Mouse (Mus musculus) MEL (cell line): ENCODE measurements at regions not wholly inside any gene's neighbourhood (a gene's known extent, or its start where the extent isn't known, plus 50 kb on each side); places are given as distances from the start of the nearest gene placed in this dataset.

Experiments
- DNase-seq: peaks from one replicate; pipeline ENCODE4 v3.0.0; 2011; ENCODE audit warnings: low read depth, low spot score
- H3K27ac ChIP-seq: 2 replicates; pipeline ENCODE4 v1.5.1; 2012; ENCODE audit warnings: low read depth, mild to moderate bottlenecking, control low read depth, low read length, moderate library complexity; ENCODE audit not compliant: control insufficient read depth
- H3K27me3 ChIP-seq, 2 experiments: fragments of 150-350 bp in 1 of 2; sonication (generic) in 1 of 2; 2 replicates each; pipeline ENCODE4 v1.6.1; 2012; ENCODE audit warnings: low read length in 2 of 2, mild to moderate bottlenecking in 2 of 2, improper control_type of control experiment in 1 of 2, moderate library complexity in 1 of 2; ENCODE audit not compliant: insufficient read depth in 2 of 2, control insufficient read depth in 1 of 2
- H3K36me3 ChIP-seq, 2 experiments: 2 replicates each; pipeline ENCODE4 v1.6.1; 2012 to 2014; ENCODE audit warnings: low read length in 2 of 2, improper control_type of control experiment in 1 of 2, inconsistent platforms in 1 of 2, mild to moderate bottlenecking in 1 of 2; ENCODE audit not compliant: insufficient read depth in 2 of 2, control insufficient read depth in 1 of 2
- H3K4me1 ChIP-seq, 2 experiments: fragments of 150-350 bp in 1 of 2; sonication (generic) in 1 of 2; 2 replicates each; pipeline ENCODE4 v1.6.1; 2012; ENCODE audit warnings: low read length in 2 of 2, improper control_type of control experiment in 1 of 2, mild to moderate bottlenecking in 1 of 2; ENCODE audit not compliant: insufficient read depth in 2 of 2, control insufficient read depth in 1 of 2
- H3K4me3 ChIP-seq, 2 experiments: fragments of 150-350 bp in 1 of 2; sonication (generic) in 1 of 2; 2 replicates each; pipeline ENCODE4 v1.5.1; 2012; ENCODE audit warnings: low read depth in 2 of 2, low read length in 2 of 2, mild to moderate bottlenecking in 2 of 2, moderate library complexity in 2 of 2, control low read depth in 1 of 2, improper control_type of control experiment in 1 of 2; ENCODE audit not compliant: control insufficient read depth in 1 of 2, insufficient read depth in 1 of 2
- H3K79me2 ChIP-seq: 2 replicates; pipeline ENCODE4 v1.6.1; 2012; ENCODE audit warnings: mild to moderate bottlenecking, low read length, moderate library complexity; ENCODE audit not compliant: control insufficient read depth, poor library complexity, insufficient read depth
- H3K9ac ChIP-seq: 2 replicates; pipeline ENCODE4 v1.6.1; 2012; ENCODE audit warnings: low read depth, mild to moderate bottlenecking, control low read depth, low read length, moderate library complexity; ENCODE audit not compliant: control insufficient read depth, poor library complexity, severe bottlenecking
- H3K9me3 ChIP-seq: fragments of 150-350 bp; sonication (generic); replicated peaks from 2 replicates; pipeline ENCODE4 v1.6.1; 2012; ENCODE audit warnings: mild to moderate bottlenecking, low read length, improper control_type of control experiment, moderate library complexity; ENCODE audit not compliant: insufficient read depth
- BHLHE40 ChIP-seq: IDR thresholded peaks from 2 replicates; pipeline ENCODE4 v1.6.1; 2012; ENCODE audit warnings: low read depth, mild to moderate bottlenecking, inconsistent platforms, low read length, improper control_type of control experiment, borderline replicate concordance
- CTCF ChIP-seq, 3 experiments: IDR thresholded peaks in 2 of 3; conservative IDR thresholded peaks in 1 of 3; 2 replicates each; pipeline ENCODE4 v1.5.1; 2011 to 2012; ENCODE audit warnings: low read length in 3 of 3, low read depth in 2 of 3, mild to moderate bottlenecking in 2 of 3, improper control_type of control experiment in 1 of 3, inconsistent platforms in 1 of 3, mixed read lengths in 1 of 3, moderate library complexity in 1 of 3; ENCODE audit not compliant: control insufficient read depth in 1 of 3, insufficient read depth in 1 of 3, poor library complexity in 1 of 3, severe bottlenecking in 1 of 3
- EP300 ChIP-seq, 2 experiments: IDR thresholded peaks; 2 replicates each; pipeline ENCODE4 v1.6.1; 2011; ENCODE audit warnings: improper control_type of control experiment in 2 of 2, low read length in 2 of 2, low read depth in 1 of 2, mild to moderate bottlenecking in 1 of 2
- ETS1 ChIP-seq: IDR thresholded peaks from 2 replicates; pipeline ENCODE4 v1.6.1; 2012; ENCODE audit warnings: low read depth, mild to moderate bottlenecking, inconsistent platforms, low read length, improper control_type of control experiment, moderate library complexity
- GABPA ChIP-seq: IDR thresholded peaks from 2 replicates; pipeline ENCODE4 v1.6.1; 2012; ENCODE audit warnings: low read depth, mild to moderate bottlenecking, inconsistent platforms, low read length, improper control_type of control experiment, moderate library complexity
- GATA1 ChIP-seq: IDR thresholded peaks from 2 replicates; pipeline ENCODE4 v1.6.1; 2011; ENCODE audit warnings: low read depth, low read length, improper control_type of control experiment
- HCFC1 ChIP-seq: IDR thresholded peaks from 2 replicates; pipeline ENCODE4 v1.6.1; 2012; ENCODE audit warnings: low read depth, mild to moderate bottlenecking, inconsistent platforms, low read length, improper control_type of control experiment, moderate library complexity
- KAT2A ChIP-seq: conservative IDR thresholded peaks from 2 replicates; pipeline ENCODE4 v1.6.1; 2012; ENCODE audit warnings: low read depth, low read length, improper control_type of control experiment, inconsistent platforms
- MAZ ChIP-seq: IDR thresholded peaks from 2 replicates; pipeline ENCODE4 v1.6.1; 2012; ENCODE audit warnings: low read depth, mild to moderate bottlenecking, inconsistent platforms, low read length, improper control_type of control experiment
- MYB ChIP-seq: IDR thresholded peaks from 2 replicates; pipeline ENCODE4 v1.6.1; 2011; ENCODE audit warnings: mild to moderate bottlenecking, low read depth, low read length, improper control_type of control experiment
- MYC ChIP-seq: IDR thresholded peaks from 2 replicates; pipeline ENCODE4 v1.6.1; 2011; ENCODE audit warnings: low read depth, mild to moderate bottlenecking, low read length, improper control_type of control experiment, moderate library complexity
- NELFE ChIP-seq: IDR thresholded peaks from 2 replicates; pipeline ENCODE4 v1.6.1; 2011; ENCODE audit warnings: low read depth, low read length, improper control_type of control experiment
- NRF1 ChIP-seq: IDR thresholded peaks from 2 replicates; pipeline ENCODE4 v1.6.1; 2014; ENCODE audit warnings: low read depth, mild to moderate bottlenecking, inconsistent platforms, low read length, improper control_type of control experiment, moderate library complexity; ENCODE audit not compliant: poor library complexity, insufficient read depth, severe bottlenecking
- POLR2A ChIP-seq, 2 experiments: IDR thresholded peaks; 2 replicates each; pipeline ENCODE4 v1.6.1; 2011 to 2012; ENCODE audit warnings: low read length in 2 of 2, mild to moderate bottlenecking in 2 of 2, control low read depth in 1 of 2, improper control_type of control experiment in 1 of 2, low read depth in 1 of 2, moderate library complexity in 1 of 2; ENCODE audit not compliant: control insufficient read depth in 1 of 2, insufficient read depth in 1 of 2, poor library complexity in 1 of 2
- RAD21 ChIP-seq: IDR thresholded peaks from 2 replicates; pipeline ENCODE4 v1.6.1; 2011; ENCODE audit warnings: mild to moderate bottlenecking, low read depth, low read length, improper control_type of control experiment
- RCOR1 ChIP-seq: IDR thresholded peaks from 2 replicates; pipeline ENCODE4 v1.6.1; 2012; ENCODE audit warnings: low read depth, mild to moderate bottlenecking, inconsistent platforms, low read length, improper control_type of control experiment
- TAL1 ChIP-seq: IDR thresholded peaks from 2 replicates; pipeline ENCODE4 v1.6.1; 2012; ENCODE audit warnings: mild to moderate bottlenecking, inconsistent platforms, low read length, moderate library complexity, mixed read lengths
- TBP ChIP-seq: IDR thresholded peaks from 2 replicates; pipeline ENCODE4 v1.8.0; 2011; ENCODE audit warnings: low read depth, low read length, improper control_type of control experiment
- TCF12 ChIP-seq: IDR thresholded peaks from 2 replicates; pipeline ENCODE4 v1.6.1; 2014; ENCODE audit warnings: low read depth, mild to moderate bottlenecking, inconsistent platforms, low read length, improper control_type of control experiment, moderate library complexity
- UBTF ChIP-seq: IDR thresholded peaks from 2 replicates; pipeline ENCODE4 v1.6.1; 2012; ENCODE audit warnings: low read depth, mild to moderate bottlenecking, inconsistent platforms, low read length, improper control_type of control experiment, moderate library complexity, borderline replicate concordance; ENCODE audit not compliant: insufficient read depth
- USF1 ChIP-seq: IDR thresholded peaks from 2 replicates; pipeline ENCODE4 v1.6.1; 2014; ENCODE audit warnings: low read depth, mild to moderate bottlenecking, inconsistent platforms, low read length, improper control_type of control experiment, moderate library complexity
- ZC3H11A ChIP-seq: IDR thresholded peaks from 2 replicates; pipeline ENCODE4 v1.6.1; 2012; ENCODE audit warnings: low read depth, mild to moderate bottlenecking, inconsistent platforms, low read length, improper control_type of control experiment
- ZKSCAN1 ChIP-seq: IDR thresholded peaks from 2 replicates; pipeline ENCODE4 v1.6.1; 2012; ENCODE audit warnings: low read depth, mild to moderate bottlenecking, inconsistent platforms, low read length, improper control_type of control experiment, moderate library complexity
- ZMIZ1 ChIP-seq: IDR thresholded peaks from 2 replicates; pipeline ENCODE4 v1.6.1; 2012; ENCODE audit warnings: low read depth, mild to moderate bottlenecking, inconsistent platforms, low read length, improper control_type of control experiment, moderate library complexity
- ZNF384 ChIP-seq: IDR thresholded peaks from 2 replicates; pipeline ENCODE4 v1.6.1; 2012; ENCODE audit warnings: low read depth, mild to moderate bottlenecking, inconsistent platforms, low read length, improper control_type of control experiment

DNA sequence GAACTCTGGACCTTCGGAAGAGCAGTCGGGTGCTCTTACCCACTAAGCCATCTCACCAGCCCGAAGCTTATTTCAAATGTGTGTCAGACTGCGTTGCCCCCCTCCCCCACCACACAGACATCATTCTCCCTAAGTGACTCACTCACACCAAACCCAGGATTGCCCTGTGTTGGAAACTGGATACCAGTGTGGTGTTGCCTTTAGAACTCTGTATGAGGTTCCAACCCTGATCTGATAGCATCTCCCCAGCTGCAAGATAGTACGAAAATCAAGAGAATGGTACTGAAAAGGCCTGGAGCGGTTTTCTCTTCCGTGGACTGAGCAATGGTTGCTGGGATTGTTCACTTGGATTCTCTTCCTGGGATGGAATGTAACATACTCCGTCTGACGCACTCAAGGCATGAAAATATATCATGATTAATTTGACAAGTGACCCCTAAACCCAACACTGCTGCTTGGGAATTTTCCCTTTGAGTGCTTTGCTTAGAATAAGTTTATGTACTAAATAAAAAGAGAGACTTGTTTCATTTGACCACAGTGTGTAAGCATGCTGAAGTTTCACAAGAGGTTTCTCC is 63.0 kb downstream of the Hand2 start:
- H3K27ac ChIP-seq, result no peak overlapping the region
- H3K27me3 ChIP-seq, result no peaks in the 10 kb centered on the region; a peak in 1 of 4 replicates
- no peak overlapping the region for H3K9ac ChIP-seq
- H3K79me2 ChIP-seq, result no peaks in the 10 kb centered on the region
- no peaks in the 10 kb centered on the region for H3K36me3 ChIP-seq
- TF ChIP-seq CTCF (IDR thresholded peaks at IDR 0.05 in 2 of 3, conservative IDR thresholded peaks at IDR 0.05 in 1 of 3; ENCODE audit: control insufficient read depth in 1 of 3, insufficient read depth in 1 of 3, low read depth in 2 of 3, low read length in 3 of 3, poor library complexity in 1 of 3, severe bottlenecking in 1 of 3) (no peak), USF1 (no peak), MYB (no peak), NRF1 (no peak), ETS1 (no peak), ZKSCAN1 (no peak), TCF12 (no peak), MYC (no peak), ZMIZ1 (no peak), ZC3H11A (no peak), RCOR1 (no peak), ZNF384 (no peak)
- no peaks in the 10 kb centered on the region for H3K9me3 ChIP-seq
- no peak for DNase-seq
- no peak overlapping the region for H3K4me3 ChIP-seq
- H3K4me1 ChIP-seq, result no peaks in the 10 kb centered on the region

DNA sequence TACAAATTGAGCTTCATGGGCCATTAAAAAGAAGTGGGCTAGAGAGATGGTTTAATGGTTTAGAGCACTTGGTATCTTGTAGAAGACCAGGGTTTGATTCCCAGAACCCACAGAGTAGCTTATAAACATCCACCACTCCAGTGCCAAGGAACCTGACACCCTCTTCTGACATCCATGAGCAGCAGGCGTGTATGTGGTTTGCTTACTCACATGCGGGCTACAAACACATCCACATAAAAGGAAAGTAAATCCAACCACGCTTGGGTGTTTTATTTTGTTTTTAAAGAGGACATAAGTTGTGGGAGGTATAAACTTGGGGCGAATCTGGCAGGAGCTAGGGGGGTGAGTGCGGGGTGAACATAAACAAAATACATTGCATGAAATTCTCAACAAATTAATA is 66.8 kb downstream of the Hand2 start:
- no peaks in the 10 kb centered on the region for H3K27me3 ChIP-seq
- no peak overlapping the region for H3K4me3 ChIP-seq
- no peak for DNase-seq
- H3K36me3 ChIP-seq, result no peaks in the 10 kb centered on the region
- H3K27ac ChIP-seq, result no peak overlapping the region
- no peak overlapping the region for H3K9ac ChIP-seq
- TF ChIP-seq UBTF, result no peak
- no peak for TF ChIP-seq RCOR1
- TF ChIP-seq HCFC1, result no peak
- no peak for TF ChIP-seq NRF1
- no peak for TF ChIP-seq NELFE
- TF ChIP-seq RAD21, result no peak
- TF ChIP-seq ZKSCAN1, result no peak
- no peak for TF ChIP-seq POLR2A (IDR thresholded peaks at IDR 0.05; ENCODE audit: control insufficient read depth in 1 of 2, insufficient read depth in 1 of 2, low read depth in 1 of 2, low read length in 2 of 2, poor library complexity in 1 of 2)
- TF ChIP-seq ZMIZ1, result no peak
- TF ChIP-seq GATA1, result no peak
- no peak for TF ChIP-seq GABPA
- no peak for TF ChIP-seq KAT2A
- no peak for TF ChIP-seq TAL1
- TF ChIP-seq BHLHE40, result no peak
- no peak for TF ChIP-seq TBP
- no peak for TF ChIP-seq EP300 (IDR thresholded peaks at IDR 0.05; ENCODE audit: low read depth in 1 of 2, low read length in 2 of 2)
- no peak for TF ChIP-seq MAZ
- TF ChIP-seq, all 39 proteins: peak for 0
- H3K79me2 ChIP-seq, result no peaks in the 10 kb centered on the region
- H3K4me1 ChIP-seq, result no peaks in the 10 kb centered on the region
- no peaks in the 10 kb centered on the region for H3K9me3 ChIP-seq
